Mouse (Mus musculus) frontal cortex, adult (tissue): ENCODE results near the gene Olfr1270.
"Not testable (repeated sequence)": the region's sequence is repeated elsewhere in the genome, so short reads cannot be mapped to it uniquely, and the experiment has no call there.

ENCODE experiments used
- ATAC-seq: cut with Nextera tagmentation; 2 replicates; pipeline ENCODE4 v1.9.2; 2017; ENCODE audit warnings: mild to moderate bottlenecking, moderate library complexity, mixed read lengths; ENCODE audit not compliant: low TSS enrichment

The Olfr1270 gene

GRCm38 (mm10) chr2:90152991-90153390 is at the start of gene Olfr1270:
TSS of gene Olfr1270 (minus strand) at chr2:90153091.
- no peak for ATAC-seq

DNA sequence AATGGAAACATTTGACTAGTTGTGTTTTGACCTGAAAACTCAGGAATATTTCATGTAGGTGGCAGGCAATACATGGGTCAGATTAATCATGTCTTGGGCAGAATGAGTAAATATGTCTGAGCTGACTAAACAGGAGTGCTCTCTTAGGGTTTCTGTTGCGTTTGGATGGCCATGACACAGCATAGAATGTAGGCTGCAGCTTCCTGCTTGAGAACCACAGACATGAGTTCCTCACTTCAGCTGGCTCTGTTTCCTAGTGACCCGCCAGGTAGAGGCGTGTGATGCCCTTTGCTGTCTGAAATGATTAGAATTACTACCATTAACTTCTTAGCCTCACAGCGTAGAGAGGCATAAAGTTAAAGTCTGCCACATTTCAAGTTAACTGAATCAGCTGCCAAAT is 46.7 kb upstream of the Olfr1270 start:
- not testable (repeated sequence) for ATAC-seq

DNA sequence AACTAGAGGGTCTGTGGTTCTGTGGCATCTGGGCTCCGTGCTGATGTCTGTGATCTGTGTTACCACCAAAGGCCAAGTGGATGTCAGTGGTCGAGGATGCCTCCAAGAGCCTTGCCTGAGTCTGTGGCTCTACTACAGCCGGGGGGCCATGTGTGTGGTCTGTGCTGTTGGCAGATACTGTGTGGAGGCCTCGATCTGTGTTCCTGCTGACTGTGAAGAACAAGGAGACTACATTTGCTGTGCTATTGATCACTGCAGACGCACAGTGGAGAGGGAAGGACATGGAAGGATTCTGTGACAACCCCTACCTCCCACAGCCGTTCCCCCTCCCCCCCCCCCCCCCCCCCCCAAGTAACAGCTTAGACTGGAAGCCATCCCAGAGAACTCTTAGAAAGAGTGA is 42.4 kb upstream of the Olfr1270 start:
- not testable (repeated sequence) for ATAC-seq

DNA sequence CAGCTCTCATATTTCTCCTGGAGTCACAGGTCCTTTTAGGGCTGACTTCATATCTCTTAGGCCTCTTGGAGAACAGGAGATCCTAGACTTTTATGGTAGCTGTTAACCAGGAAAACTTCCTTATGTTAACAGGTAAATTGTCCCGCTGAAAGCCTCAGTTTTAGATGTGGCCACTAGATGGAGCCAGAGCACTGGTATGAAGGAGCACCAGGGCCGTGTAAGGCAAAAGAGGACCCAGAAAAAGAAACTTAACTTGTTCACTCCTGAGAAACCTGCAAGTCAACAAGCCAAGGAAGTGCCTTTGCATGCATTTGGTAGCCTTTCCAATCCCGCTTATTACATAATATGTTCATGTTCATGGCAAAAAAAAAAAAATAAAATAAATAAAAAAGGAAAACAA is 41.9 kb upstream of the Olfr1270 start:
- ATAC-seq = peak; percentile 72

DNA sequence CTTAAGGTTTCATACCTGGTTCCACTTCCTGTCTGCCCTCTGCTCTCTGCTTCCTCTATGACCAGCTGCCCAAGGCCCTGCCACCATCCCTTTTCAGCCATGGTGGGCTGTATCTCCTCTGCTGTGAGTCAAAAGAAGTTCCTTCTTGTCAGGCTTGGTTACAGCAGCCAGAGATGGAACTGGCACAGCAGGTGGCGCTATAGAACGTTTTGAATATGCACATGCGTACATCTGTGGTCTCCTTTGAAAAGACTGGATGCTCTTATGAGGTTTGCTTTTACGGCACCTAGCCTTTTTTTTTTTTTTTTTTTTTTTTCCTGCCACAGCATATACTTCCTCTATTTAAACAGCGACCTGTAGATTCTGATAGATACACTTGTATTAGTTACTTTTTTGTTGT is 34.2 kb upstream of the Olfr1270 start:
- peak; percentile 36; the same call in 1 of the 2 replicates for ATAC-seq

DNA sequence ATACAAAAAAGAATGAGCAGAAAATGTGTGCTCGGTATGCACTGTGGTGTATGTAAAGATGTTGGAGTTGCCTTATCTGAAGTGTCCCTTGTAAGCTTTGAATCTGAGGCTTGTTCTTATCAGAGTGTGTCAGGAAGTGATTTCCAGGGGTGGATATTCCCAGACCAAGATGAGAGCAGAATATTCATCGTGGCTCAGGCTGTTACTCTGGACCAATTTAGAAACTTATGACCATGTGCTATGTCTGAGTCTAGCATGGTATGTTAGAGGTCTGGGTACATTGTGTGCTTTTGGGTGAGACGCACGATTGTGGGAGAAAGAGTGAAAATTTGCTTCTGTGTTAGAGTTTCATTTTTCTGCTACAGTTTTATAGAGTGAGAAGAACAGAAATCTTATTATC is 33.2 kb upstream of the Olfr1270 start:
- ATAC-seq = peak; percentile 84

DNA sequence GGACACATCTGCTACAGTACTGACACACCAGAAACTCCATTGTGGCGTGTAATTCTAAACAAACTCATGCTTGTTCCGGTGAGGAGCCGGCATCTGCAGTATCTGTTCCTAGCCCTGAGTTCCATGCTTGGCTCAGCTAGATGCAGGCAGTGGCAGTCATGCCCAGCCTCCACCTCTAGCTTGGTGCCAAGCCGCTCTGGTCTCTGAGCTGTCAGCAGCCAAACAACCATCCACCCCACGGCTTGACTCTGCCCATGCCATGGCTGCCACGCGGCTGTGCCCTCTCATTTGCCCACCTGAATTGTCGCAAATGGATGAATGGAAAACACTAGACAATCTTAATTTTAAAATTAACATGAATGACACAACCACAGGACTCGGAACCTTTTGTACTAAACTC is 1.0 kb upstream of the Olfr1270 start:
- no peak for ATAC-seq

DNA sequence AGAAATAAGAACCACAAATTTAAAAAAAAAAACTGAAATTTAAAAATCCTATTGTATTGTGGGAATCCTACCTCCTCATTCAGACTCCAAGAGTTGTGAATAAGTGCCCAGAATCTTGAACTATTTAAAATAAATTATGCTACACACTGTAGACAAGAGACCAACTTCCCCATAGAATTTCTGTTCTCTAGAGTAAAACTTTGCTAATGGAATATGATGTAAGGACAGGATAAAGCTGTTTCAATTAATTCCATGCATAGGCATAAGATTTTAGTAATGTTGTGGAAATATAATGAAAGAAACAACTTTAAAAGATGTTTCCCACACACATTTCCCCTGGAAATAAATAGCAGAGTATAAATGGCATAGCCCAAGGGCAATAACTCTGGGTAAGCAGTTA is 10.7 kb downstream of the Olfr1270 start, which contains the start of gene Olfr32:
Olfr32 (minus strand) TSS at position 101 of the 400 bp plus-strand sequence.
- no peak for ATAC-seq

- no peak for ATAC-seq
Observed at GRCm38 (mm10) chr2:90121312-90121711, 31.6 kb downstream of the Olfr1270 start, which contains the start of gene Olfr1269. TSS of gene Olfr1269 (minus strand) at chr2:90121412.
